ENCODE assay signal across 13 mouse cellular contexts in genomic region chr8:64870218-64870617, GRCm38 (mm10).
"Had no signal": no experiment of that assay in that cellular context is flagged by ENCODE, and none has a peak within 500 bp of the region (broad histone marks: within the 10 kb centered on the region; RNA-seq: fewer than 3 reads in every experiment).

No protein-coding gene starts in this region.

- DNase-seq: gastrocnemius, adult 2 months; gastrocnemius, postnatal 10 days; gastrocnemius, postnatal 25 days; heart, postnatal 10 days; heart, postnatal 4 days; kidney, adult 18-20 months; kidney, adult 8-10 months; kidney, postnatal 10 days; kidney, postnatal 25 days; kidney, postnatal 4 days; liver; liver, embryonic 13.5 days; liver, postnatal 0 days had no signal
